Mouse (Mus musculus) small intestine, adult 2 months (tissue): ENCODE measurements around the gene Pfkfb4. TPM values are rescaled to one million over a fixed set of nuclear protein-coding genes. Genes with fewer than 3 reads are reported as not detected.

Source experiments
- H3K27ac ChIP-seq: fragments of 200-500 bp; 2 replicates; pipeline ENCODE4 v1.5.1; 2012; ENCODE audit warnings: low read depth, low read length, control low read depth, inconsistent platforms; ENCODE audit not compliant: insufficient read depth
- H3K27me3 ChIP-seq: fragments of 200-500 bp; 2 replicates; pipeline ENCODE4 v1.6.1; 2012; ENCODE audit warnings: mild to moderate bottlenecking, moderate library complexity, low read length, inconsistent platforms; ENCODE audit not compliant: control insufficient read depth, insufficient read depth
- H3K36me3 ChIP-seq: fragments of 200-500 bp; 2 replicates; pipeline ENCODE4 v1.6.1; 2012; ENCODE audit warnings: mild to moderate bottlenecking, low read length, control low read depth, inconsistent platforms; ENCODE audit not compliant: control insufficient read depth, insufficient read depth
- H3K4me1 ChIP-seq: fragments of 200-500 bp; 2 replicates; pipeline ENCODE4 v1.6.1; 2012; ENCODE audit warnings: low read length, inconsistent platforms, mixed read lengths; ENCODE audit not compliant: control insufficient read depth, insufficient read depth, insufficient read length
- H3K4me3 ChIP-seq: fragments of 200-500 bp; 2 replicates; pipeline ENCODE4 v1.5.1; 2012; ENCODE audit warnings: low read depth, mild to moderate bottlenecking, control low read depth, inconsistent platforms, low read length, moderate library complexity
- CTCF ChIP-seq: fragments of 200-500 bp; IDR thresholded peaks from 2 replicates; pipeline ENCODE4 v1.5.1; 2012; ENCODE audit warnings: low read depth, mild to moderate bottlenecking, control low read depth, inconsistent platforms, low read length, moderate library complexity, mixed read lengths; ENCODE audit not compliant: insufficient replicate concordance, insufficient read length; ENCODE audit errors: extremely low read depth
- POLR2A ChIP-seq: fragments of 200-500 bp; IDR thresholded peaks from 2 replicates; pipeline ENCODE4 v1.6.1; 2012; ENCODE audit warnings: low read depth, mild to moderate bottlenecking, control low read depth, inconsistent platforms, low read length, moderate library complexity
- WGBS: fragments of 180-500 bp; shearing (Covaris S2); methylation state at CpG from one replicate; pipeline ENCODE4 v1.1.7; 2018; 5-methylcytosine and 5-hydroxymethylcytosine counted together
- polyA plus RNA-seq: library from polyadenylated mRNA; depleted of rRNA; stranded (reverse); fragments of >200 nt; gene quantifications from 2 replicates; pipeline ENCODE4 v1.2.3, GENCODE M21; 2012

The Pfkfb4 gene
- polyA plus RNA-seq, 1 experiment = 121 TPM

DNA sequence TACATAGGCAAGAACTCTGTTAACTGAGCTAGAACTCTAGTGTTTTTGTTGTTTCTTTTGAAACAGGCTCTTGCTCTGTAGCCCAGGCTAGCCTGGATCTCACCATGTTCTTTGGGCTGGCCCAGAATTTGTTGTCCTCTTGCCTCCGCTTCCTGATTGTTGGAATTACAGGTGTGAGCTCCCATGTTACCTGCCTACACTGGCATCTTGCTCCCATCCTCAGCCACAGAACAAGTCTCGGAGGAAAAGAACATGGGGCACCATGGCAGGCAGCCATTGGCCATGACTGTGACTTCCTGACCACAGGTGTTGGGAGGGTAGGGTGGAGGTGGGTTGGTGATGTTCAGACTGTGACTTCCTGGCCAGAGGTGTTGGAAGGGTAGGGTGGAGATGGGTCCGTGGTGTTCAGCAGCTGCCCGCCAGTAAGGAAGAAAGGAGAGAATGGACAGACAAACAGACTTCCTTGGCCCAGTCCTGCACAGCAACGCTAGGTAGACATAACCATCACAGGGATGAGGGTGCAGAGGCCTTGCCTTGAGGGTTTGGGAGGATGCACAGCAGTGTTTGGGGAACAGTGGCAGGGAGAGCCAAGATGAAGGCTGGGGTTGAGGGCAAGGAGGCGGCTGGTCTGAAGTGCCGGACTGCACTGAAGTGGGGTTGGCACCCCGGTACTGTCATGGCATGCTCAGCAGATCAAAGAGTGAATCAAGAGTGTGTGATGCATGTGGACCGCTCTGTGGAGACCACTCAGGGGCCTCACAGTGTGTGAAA is 61.1 kb downstream of the Pfkfb4 start:
- Histone ChIP-seq H3K4me1 (peaks cover 16% of the 10 kb centered on the region), H3K4me3 (peak overlapping the region; percentile 60), H3K36me3 (peaks cover 18% of the 10 kb centered on the region), H3K27me3 (no peaks in the 10 kb centered on the region), H3K27ac (peak overlapping the region; percentile 94)
- TF ChIP-seq CTCF (no peak), POLR2A (no peak)
- 87% methylated on average over 9 of the region's 9 CpGs for WGBS

DNA sequence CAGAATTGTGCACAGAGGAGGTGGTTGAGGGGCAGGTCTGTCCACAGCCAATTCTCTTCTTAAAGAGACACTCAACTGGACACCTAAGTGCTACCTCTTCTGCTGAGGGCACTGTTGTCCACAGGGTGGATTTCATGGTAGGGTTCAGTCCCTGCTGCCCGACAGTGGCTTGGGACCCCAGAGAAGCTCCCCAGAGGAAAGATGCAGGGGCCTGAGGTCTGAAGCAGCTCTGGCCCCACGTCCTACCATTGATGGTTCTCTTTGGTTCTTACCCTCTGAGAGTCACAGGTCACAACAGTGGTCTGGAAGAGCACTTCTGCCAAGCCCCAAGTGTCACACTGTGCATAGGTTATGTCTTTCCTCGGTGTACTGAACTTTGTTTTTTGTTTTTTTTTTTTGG is 61.8 kb downstream of the Pfkfb4 start:
- peak overlapping the region; percentile 94 for H3K27ac ChIP-seq
- peaks cover 21% of the 10 kb centered on the region for H3K36me3 ChIP-seq
- TF ChIP-seq POLR2A (no peak), CTCF (no peak)
- H3K27me3 ChIP-seq = no peaks in the 10 kb centered on the region
- H3K4me3 ChIP-seq = peak overlapping the region; percentile 60
- peaks cover 23% of the 10 kb centered on the region for H3K4me1 ChIP-seq
- 74% methylated on average over 3 of the region's 3 CpGs for WGBS

DNA sequence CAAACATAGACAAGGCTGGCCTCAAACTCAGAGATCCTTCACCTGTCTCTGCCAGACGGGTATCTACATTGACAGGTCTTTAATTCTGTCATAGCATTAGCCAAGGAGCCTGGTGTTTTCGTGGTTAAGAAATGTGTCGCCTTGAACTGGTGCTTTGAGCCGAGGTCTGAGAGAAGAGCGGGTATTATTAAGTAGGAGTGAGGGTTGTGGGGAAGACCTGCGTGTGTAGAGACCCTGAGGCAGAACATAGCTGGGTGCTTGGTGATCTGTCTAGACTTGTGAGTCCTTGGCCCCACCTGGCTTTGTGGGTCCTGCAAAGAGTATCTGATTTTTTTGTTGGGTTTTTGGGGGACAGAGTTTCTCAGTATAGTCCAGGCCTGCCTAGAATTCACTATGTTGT is 62.3 kb downstream of the Pfkfb4 start:
- Histone ChIP-seq H3K27me3 (no peaks in the 10 kb centered on the region), H3K4me1 (peaks cover 27% of the 10 kb centered on the region), H3K27ac (peak overlapping the region; percentile 24), H3K36me3 (peaks cover 20% of the 10 kb centered on the region), H3K4me3 (peak overlapping the region; percentile 24; the same call in 1 of the 2 replicates)
- TF ChIP-seq POLR2A = no peak
- TF ChIP-seq CTCF = no peak
- 77% methylated on average over 6 of the region's 6 CpGs for WGBS

DNA sequence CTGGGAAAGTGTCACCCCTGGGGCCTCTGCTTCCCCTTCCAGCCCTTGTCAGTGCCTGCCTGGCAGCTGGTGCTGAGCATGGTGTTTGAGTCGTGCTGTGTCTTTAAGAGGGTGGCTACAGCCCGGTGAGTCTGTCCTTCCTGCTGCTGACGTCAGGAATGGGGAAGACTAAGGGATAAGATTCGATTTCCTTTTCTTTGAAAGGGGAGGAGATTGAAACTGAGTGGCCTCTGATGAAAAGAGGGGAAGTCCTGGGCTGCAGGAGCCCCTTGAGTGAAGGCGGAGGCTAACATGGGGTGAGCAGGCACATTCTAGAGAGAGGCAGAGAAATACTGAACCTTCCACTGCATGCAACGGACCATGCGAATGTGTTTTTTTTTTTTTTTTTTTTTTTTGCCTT is 63.1 kb downstream of the Pfkfb4 start:
- 1% methylated on average over 7 of the region's 7 CpGs for WGBS
- Histone ChIP-seq H3K36me3 (peaks cover 20% of the 10 kb centered on the region), H3K27me3 (no peaks in the 10 kb centered on the region), H3K4me3 (peak overlapping the region; percentile 59), H3K4me1 (peaks cover 25% of the 10 kb centered on the region), H3K27ac (peak overlapping the region; percentile 76)
- peak; percentile 63; the same call in 1 of the 2 replicates for TF ChIP-seq POLR2A
- TF ChIP-seq CTCF = peak; percentile 17; the same call in 1 of the 2 replicates

DNA sequence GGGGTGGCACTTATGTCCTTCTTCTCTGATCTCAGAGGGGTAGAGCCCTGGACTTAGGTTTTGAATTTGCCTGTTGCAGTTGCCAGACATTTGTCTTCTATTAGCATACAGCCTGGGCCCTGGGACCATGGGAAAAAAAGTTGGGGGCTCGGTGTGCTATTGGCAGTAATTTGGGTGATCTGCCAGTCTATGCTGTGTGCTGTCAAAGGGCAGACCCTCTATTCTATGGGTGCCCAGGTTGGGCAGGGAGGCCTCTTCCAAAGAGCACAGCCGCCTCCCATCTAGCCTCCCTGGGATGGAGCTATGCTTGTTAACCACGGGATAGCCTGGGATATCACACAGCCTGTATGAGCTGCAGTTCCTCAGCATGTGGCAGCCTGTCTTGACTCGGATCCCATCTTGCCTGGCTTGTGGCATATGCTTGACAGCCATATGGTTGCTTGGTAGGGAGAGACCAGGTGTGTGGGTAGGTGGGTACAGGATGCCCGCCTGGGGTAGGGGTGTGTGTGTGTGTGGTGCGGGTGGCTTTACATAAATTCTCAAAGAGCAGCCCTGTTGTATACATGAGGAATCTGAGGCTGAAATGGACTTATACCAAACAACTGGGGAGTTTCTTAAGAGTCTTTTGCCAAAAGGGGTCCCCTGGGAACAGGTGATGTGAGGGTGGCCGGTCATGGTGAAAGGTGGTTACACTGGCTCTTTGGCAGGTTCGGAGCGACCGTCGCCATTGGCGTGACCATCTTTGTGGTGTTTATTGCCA is 63.9 kb downstream of the Pfkfb4 start:
- TF ChIP-seq POLR2A (no peak), CTCF (no peak)
- H3K27me3 ChIP-seq = no peaks in the 10 kb centered on the region
- peaks cover 20% of the 10 kb centered on the region for H3K36me3 ChIP-seq
- 85% methylated on average over 12 of the region's 12 CpGs for WGBS
- peak overlapping the region; percentile 59 for H3K4me3 ChIP-seq
- peak overlapping the region; percentile 34 for H3K27ac ChIP-seq
- peaks cover 24% of the 10 kb centered on the region for H3K4me1 ChIP-seq

DNA sequence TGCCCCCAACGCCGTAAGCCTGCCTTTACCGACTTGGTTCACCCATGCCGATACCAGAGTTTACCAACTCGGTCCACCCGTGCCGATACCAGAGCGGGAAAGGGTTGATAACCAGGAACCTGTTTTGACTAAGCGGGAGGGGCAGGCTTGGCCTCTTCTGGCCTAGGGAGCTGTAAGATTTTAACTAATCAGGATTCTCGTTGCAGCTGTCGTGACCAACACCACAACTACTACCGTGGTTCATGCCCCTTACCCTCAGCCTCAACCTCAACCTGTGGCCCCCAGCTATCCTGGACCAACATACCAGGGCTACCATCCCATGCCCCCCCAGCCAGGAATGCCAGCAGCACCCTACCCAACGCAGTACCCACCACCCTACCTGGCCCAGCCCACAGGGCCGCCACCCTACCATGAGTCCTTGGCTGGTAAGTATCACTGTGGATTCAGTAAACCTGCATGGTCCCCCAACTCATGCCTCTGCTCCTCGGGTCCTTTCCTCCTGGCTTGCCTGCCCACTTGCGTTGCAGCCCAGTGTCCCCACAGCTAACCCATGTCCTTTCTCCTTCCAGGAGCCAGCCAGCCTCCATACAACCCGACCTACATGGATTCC is 64.6 kb downstream of the Pfkfb4 start:
- H3K27me3 ChIP-seq = no peaks in the 10 kb centered on the region
- WGBS = 86% methylated on average over 17 of the region's 17 CpGs
- H3K4me1 ChIP-seq = peaks cover 24% of the 10 kb centered on the region
- H3K36me3 ChIP-seq = peaks cover 20% of the 10 kb centered on the region
- no peak overlapping the region; the same call in 1 of the 2 replicates for H3K27ac ChIP-seq
- peak overlapping the region; percentile 59 for H3K4me3 ChIP-seq
- TF ChIP-seq CTCF (no peak), POLR2A (no peak)
